Mouse (Mus musculus): ENCODE measurements around the gene Gpr137c.

GRCm38 (mm10) chr14:45179186-45179585 lies 40.3 kb upstream of the Gpr137c start:
- TF ChIP-seq CTCF (conservative IDR thresholded peaks at IDR 0.05 in 1 of 2, IDR thresholded peaks at IDR 0.05 in 1 of 2; ENCODE audit: low read depth in 2 of 2, low read length in 2 of 2): no peak
- TF ChIP-seq USF1 (IDR thresholded peaks at IDR 0.05; ENCODE audit: low read depth, low read length): no peak
- TF ChIP-seq JUN (IDR thresholded peaks at IDR 0.05; ENCODE audit: insufficient read depth, low read depth, low read length): no peak
- no peak for TF ChIP-seq ZNF384 (IDR thresholded peaks at IDR 0.05; ENCODE audit: low read depth, low read length)
